Mouse (Mus musculus): ENCODE results near the gene Nipa1. TPM values are rescaled to one million over a fixed set of nuclear protein-coding genes. Genes with fewer than 3 reads are reported as not detected.
"Not testable (repeated sequence)": the region's sequence is repeated elsewhere in the genome, so short reads cannot be mapped to it uniquely, and the experiment has no call there.

Gene Nipa1
- polyA plus RNA-seq, 1 experiment: 6.1 TPM

DNA sequence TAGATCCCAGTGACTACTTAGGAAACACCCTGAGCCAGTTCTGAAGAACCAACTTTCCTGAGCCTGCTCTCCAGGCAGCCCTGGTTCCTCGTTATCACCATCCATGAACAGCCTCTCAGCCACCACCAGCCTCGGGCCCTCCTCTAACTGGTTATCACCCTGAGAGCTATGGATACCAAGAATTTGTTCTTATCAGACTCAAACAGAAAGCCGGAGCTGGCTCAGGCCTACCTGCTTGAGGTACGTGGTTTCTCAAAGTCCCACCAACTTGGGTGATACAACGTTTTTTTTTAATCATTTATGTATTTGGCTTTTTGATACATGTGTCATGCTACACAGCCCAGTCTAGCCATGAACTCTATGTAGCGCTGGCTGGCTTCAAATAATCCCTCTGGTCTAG lies 4.6 kb downstream of the Nipa1 start:
- no peak for TF ChIP-seq CTCF (IDR thresholded peaks at IDR 0.05; ENCODE audit: control insufficient read depth, insufficient read depth, low read length)
- TF ChIP-seq POLR2A (IDR thresholded peaks at IDR 0.05; ENCODE audit: borderline replicate concordance, control insufficient read depth, low read depth, low read length): 0 out of 2 replicates have a peak, but pooled peaks have one; percentile 8
- Histone ChIP-seq H3K4me1 (ENCODE audit: control insufficient read depth, insufficient read depth, low read length) (no peaks in the 10 kb centered on the region; the same call in 1 of the 2 replicates), H3K4me3 (replicated peaks; ENCODE audit: control insufficient read depth, low read depth, low read length) (no peak overlapping the region), H3K27ac (ENCODE audit: control insufficient read depth, insufficient read depth, low read depth, low read length, poor library complexity) (peak overlapping the region; percentile 85; the same call in 1 of the 2 replicates)
- WGBS: 47% methylated on average over 6 of the region's 6 CpGs

DNA sequence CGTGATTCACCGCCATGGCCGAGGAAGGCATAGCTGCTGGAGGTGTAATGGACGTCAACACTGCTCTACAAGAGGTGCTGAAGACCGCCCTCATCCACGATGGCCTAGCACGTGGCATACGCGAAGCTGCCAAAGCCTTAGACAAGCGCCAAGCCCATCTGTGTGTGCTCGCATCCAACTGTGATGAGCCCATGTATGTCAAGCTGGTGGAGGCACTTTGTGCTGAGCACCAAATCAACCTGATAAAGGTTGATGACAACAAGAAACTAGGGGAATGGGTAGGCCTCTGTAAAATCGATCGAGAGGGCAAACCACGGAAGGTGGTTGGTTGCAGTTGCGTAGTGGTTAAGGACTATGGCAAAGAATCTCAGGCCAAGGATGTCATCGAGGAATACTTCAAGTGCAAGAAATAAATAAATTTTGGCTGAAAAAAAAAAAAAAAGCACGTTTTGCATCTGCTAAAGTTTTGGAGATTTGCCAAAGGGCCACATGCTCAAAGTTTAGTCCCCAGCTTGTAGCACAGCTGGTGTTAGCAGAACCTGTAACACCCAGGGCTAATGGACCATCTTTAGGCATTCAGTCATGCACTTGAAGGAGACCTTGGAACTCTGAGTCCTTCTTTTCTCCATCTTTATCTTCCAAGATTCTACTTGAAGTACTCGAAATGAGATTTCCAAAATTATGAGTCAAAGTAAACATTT lies 5.6 kb downstream of the Nipa1 start:
- H3K27ac ChIP-seq (ENCODE audit: control insufficient read depth, insufficient read depth, low read depth, low read length, poor library complexity); H3K4me3 ChIP-seq (replicated peaks; ENCODE audit: control insufficient read depth, low read depth, low read length); H3K4me1 ChIP-seq (ENCODE audit: control insufficient read depth, insufficient read depth, low read length): not testable (repeated sequence)
- 84% methylated on average over 9 of the region's 18 CpGs for WGBS

GRCm38 (mm10) chr7:56013261-56014001 lies 6.3 kb downstream of the Nipa1 start:
- no peaks in the 10 kb centered on the region; the same call in 1 of the 2 replicates for H3K4me1 ChIP-seq (ENCODE audit: control insufficient read depth, insufficient read depth, low read length)
- H3K4me3 ChIP-seq (replicated peaks; ENCODE audit: control insufficient read depth, low read depth, low read length): no peak overlapping the region
- 95% methylated on average over 14 of the region's 14 CpGs for WGBS
- H3K27ac ChIP-seq (ENCODE audit: control insufficient read depth, insufficient read depth, low read depth, low read length, poor library complexity): no peak overlapping the region
- TF ChIP-seq POLR2A (IDR thresholded peaks at IDR 0.05; ENCODE audit: borderline replicate concordance, control insufficient read depth, low read depth, low read length): no peak
- no peak for TF ChIP-seq CTCF (IDR thresholded peaks at IDR 0.05; ENCODE audit: control insufficient read depth, insufficient read depth, low read length)

DNA sequence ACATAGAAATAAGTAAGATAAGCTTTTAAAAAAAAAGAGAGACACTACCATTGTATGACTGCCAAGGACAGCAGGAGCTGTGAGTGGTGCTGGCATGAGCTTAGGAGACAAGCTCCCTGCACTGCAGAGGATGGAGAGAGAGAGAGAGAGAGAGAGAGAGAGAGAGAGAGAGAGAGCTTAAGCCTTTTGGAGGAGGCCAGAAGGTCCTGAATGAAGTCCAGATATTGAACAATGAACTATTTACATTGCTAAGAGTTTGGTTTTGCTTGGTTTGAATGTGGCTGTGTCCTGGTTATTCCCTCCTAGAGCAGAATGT lies 8.8 kb downstream of the Nipa1 start:
- Histone ChIP-seq H3K4me3 (replicated peaks; ENCODE audit: control insufficient read depth, low read depth, low read length) (no peak overlapping the region), H3K27ac (ENCODE audit: control insufficient read depth, insufficient read depth, low read depth, low read length, poor library complexity) (no peak overlapping the region), H3K4me1 (ENCODE audit: control insufficient read depth, insufficient read depth, low read length) (no peaks in the 10 kb centered on the region; the same call in 1 of the 2 replicates)
- TF ChIP-seq CTCF (IDR thresholded peaks at IDR 0.05; ENCODE audit: control insufficient read depth, insufficient read depth, low read length) (no peak), POLR2A (IDR thresholded peaks at IDR 0.05; ENCODE audit: borderline replicate concordance, control insufficient read depth, low read depth, low read length) (no peak)

DNA sequence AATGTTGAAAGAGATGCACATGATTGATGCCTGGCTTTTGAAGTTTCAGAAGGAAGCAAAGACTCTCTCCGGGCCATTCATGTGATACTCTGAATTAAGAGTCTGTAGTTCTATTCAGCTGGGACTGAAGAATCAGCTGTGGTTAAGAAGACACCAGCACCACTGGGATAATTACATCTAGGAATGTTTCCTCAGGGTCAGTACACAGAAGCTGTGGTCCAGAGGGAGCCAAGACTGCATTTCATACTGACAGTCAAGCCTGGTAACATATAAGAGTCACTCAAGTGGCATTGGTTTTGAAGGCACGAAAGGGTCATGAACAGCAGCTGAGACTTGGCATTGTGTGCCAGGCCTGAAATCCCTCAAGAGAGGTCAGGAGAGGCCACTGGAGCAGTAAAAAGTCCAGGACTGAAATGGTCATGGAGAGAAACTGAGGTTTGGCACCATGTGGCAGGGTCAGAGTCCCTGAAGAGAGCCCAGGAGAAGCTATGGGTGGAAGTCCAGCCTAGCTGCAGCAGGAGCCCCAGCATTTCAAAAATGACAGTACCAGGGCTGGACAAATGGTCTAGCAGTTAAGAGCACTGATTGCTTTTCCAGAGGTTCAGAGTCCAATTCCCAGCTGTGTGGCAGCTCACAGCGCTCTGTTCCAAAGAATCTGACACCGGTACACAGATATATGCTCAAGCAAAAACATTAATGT lies 9.3 kb downstream of the Nipa1 start:
- Histone ChIP-seq H3K4me3 (replicated peaks; ENCODE audit: control insufficient read depth, low read depth, low read length) (no peak overlapping the region), H3K4me1 (ENCODE audit: control insufficient read depth, insufficient read depth, low read length) (no peaks in the 10 kb centered on the region; the same call in 1 of the 2 replicates), H3K27ac (ENCODE audit: control insufficient read depth, insufficient read depth, low read depth, low read length, poor library complexity) (no peak overlapping the region)
- 80% methylated on average over 4 of the region's 4 CpGs for WGBS
- TF ChIP-seq POLR2A (IDR thresholded peaks at IDR 0.05; ENCODE audit: borderline replicate concordance, control insufficient read depth, low read depth, low read length): no peak
- TF ChIP-seq CTCF (IDR thresholded peaks at IDR 0.05; ENCODE audit: control insufficient read depth, insufficient read depth, low read length): no peak

DNA sequence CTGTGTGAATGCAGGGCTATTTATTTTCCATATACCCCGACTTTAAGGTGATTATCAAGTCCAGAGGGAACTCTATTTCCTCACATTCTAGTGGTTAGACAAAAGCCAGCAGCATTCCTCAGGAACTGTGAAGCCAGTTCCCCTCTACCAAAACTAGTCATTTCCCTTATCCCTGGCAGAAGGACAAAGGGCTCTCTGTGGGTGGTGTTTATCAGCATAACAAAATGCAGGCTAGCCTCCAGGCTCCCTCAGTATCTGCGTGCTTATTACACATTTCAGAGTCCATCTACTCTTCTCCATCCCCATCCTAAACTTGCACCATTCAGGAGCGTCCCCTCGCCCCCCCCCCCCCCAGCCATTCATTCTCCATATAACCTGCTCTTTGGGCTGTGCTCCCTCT lies 20.8 kb downstream of the Nipa1 start:
- no peak overlapping the region for H3K4me3 ChIP-seq (replicated peaks; ENCODE audit: control insufficient read depth, low read depth, low read length)
- no peak overlapping the region for H3K27ac ChIP-seq (ENCODE audit: control insufficient read depth, insufficient read depth, low read depth, low read length, poor library complexity)
- no peaks in the 10 kb centered on the region; the same call in 1 of the 2 replicates for H3K4me1 ChIP-seq (ENCODE audit: control insufficient read depth, insufficient read depth, low read length)
- TF ChIP-seq POLR2A (IDR thresholded peaks at IDR 0.05; ENCODE audit: borderline replicate concordance, control insufficient read depth, low read depth, low read length) (no peak), CTCF (IDR thresholded peaks at IDR 0.05; ENCODE audit: control insufficient read depth, insufficient read depth, low read length) (no peak)
- WGBS: 74% methylated on average over 4 of the region's 4 CpGs

DNA sequence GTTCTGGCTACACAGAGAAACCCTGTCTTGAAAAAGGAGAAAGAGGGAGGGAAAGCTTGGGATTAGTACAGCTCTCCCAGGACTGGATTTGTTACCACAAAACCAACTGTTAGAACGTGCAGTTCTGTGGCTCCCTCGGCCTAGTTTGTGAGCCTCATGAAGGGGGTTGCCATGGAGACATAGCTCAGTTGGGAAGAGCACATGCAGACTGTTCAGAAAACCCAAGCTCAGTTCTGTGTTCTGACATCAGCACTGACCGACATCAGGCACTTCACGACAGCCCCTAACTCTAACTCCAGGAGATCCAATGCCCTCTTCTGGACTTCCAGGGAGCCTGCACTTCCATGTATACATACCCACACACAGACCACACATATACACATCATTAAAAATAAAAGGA lies 24.7 kb downstream of the Nipa1 start:
- Histone ChIP-seq H3K4me3 (replicated peaks; ENCODE audit: control insufficient read depth, low read depth, low read length) (no peak overlapping the region), H3K27ac (ENCODE audit: control insufficient read depth, insufficient read depth, low read depth, low read length, poor library complexity) (no peak overlapping the region), H3K4me1 (ENCODE audit: control insufficient read depth, insufficient read depth, low read length) (no peaks in the 10 kb centered on the region; the same call in 1 of the 2 replicates)
- 82% methylated on average over 4 of the region's 4 CpGs for WGBS
- TF ChIP-seq CTCF (IDR thresholded peaks at IDR 0.05; ENCODE audit: control insufficient read depth, insufficient read depth, low read length): no peak
- TF ChIP-seq POLR2A (IDR thresholded peaks at IDR 0.05; ENCODE audit: borderline replicate concordance, control insufficient read depth, low read depth, low read length): no peak

DNA sequence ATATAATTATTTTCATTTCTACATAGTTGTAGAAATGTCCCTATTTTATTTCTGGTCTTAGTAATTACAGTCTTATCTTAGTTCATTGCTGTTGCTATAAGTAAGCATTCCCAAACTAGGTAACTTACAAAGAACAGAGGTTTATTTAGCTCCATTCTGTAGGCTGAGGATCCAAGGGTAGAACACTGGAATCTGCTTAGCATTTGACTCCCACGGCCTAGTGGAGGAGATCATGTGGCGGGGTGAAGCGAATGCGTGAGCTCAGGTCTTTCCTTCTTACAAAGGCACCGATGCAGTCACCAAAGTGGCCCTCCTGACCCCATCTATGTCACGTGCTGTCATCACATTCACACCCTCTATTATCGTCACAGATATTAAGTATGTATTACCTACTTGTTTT lies 27.9 kb downstream of the Nipa1 start:
- 95% methylated on average over 7 of the region's 7 CpGs for WGBS
- Histone ChIP-seq H3K4me1 (ENCODE audit: control insufficient read depth, insufficient read depth, low read length) (no peaks in the 10 kb centered on the region), H3K27ac (ENCODE audit: control insufficient read depth, insufficient read depth, low read depth, low read length, poor library complexity) (no peak overlapping the region), H3K4me3 (replicated peaks; ENCODE audit: control insufficient read depth, low read depth, low read length) (no peak overlapping the region)
- no peak for TF ChIP-seq POLR2A (IDR thresholded peaks at IDR 0.05; ENCODE audit: borderline replicate concordance, control insufficient read depth, low read depth, low read length)
- no peak for TF ChIP-seq CTCF (IDR thresholded peaks at IDR 0.05; ENCODE audit: control insufficient read depth, insufficient read depth, low read length)
